Mouse (Mus musculus) spleen, adult 2 months (tissue): Measurements from ENCODE around the gene Gm45713.

ENCODE experiments used
- CTCF ChIP-seq: fragments of 200-500 bp; IDR thresholded peaks from 2 replicates; pipeline ENCODE4 v1.5.1; 2011; ENCODE audit warnings: mild to moderate bottlenecking, inconsistent platforms; ENCODE audit not compliant: insufficient read depth, insufficient read length, insufficient replicate concordance; ENCODE audit errors: extremely low read depth
- POLR2A ChIP-seq: fragments of 200-500 bp; IDR thresholded peaks from 2 replicates; pipeline ENCODE4 v1.6.1; 2011; ENCODE audit warnings: low read depth, low read length, inconsistent platforms

- TF ChIP-seq CTCF (peak; percentile 7; the same call in 1 of the 2 replicates), POLR2A (no peak)
These were observed 2.4 kb downstream of the Gm45713 start for GRCm38 (mm10) chr7:45133446-45134159.
